Mouse (Mus musculus) E14TG2a.4 (cell line): ENCODE measurements around the gene Zfp644.

Experiments
- H3K27me3 ChIP-seq: 2 replicates; pipeline ENCODE4 v1.6.1; 2014; ENCODE audit warnings: low read length, control low read depth; ENCODE audit not compliant: insufficient read depth
- H3K36me3 ChIP-seq: 2 replicates; pipeline ENCODE4 v1.6.1; 2014; ENCODE audit warnings: low read length, control low read depth; ENCODE audit not compliant: insufficient read depth
- H3K4me1 ChIP-seq: replicated peaks from 2 replicates; pipeline ENCODE4 v1.6.1; 2014; ENCODE audit warnings: low read depth, low read length, control low read depth
- H3K4me3 ChIP-seq: replicated peaks from 2 replicates; pipeline ENCODE4 v1.5.1; 2014; ENCODE audit warnings: mild to moderate bottlenecking, low read length
- H3K9me3 ChIP-seq: 2 replicates; pipeline ENCODE4 v1.6.1; 2014; ENCODE audit warnings: low read length, control low read depth
- CTCF ChIP-seq: conservative IDR thresholded peaks from 2 replicates; pipeline ENCODE4 v1.5.1; 2014; ENCODE audit warnings: low read length
- NANOG ChIP-seq: IDR thresholded peaks from 2 replicates; pipeline ENCODE4 v1.6.1; 2014; ENCODE audit warnings: borderline replicate concordance, low read length, mixed read lengths
- POU5F1 ChIP-seq: IDR thresholded peaks from 2 replicates; pipeline ENCODE4 v1.6.1; 2014; ENCODE audit warnings: low read length, borderline replicate concordance

Zfp644 gene

GRCm38 (mm10) chr5:106649995-106650394 is 47.1 kb downstream of the Zfp644 start:
- Histone ChIP-seq H3K4me1 (peaks cover 3% of the 10 kb centered on the region; the same call in 1 of the 2 replicates), H3K36me3 (peaks cover 26% of the 10 kb centered on the region), H3K4me3 (no peak overlapping the region), H3K9me3 (no peaks in the 10 kb centered on the region), H3K27me3 (no peaks in the 10 kb centered on the region)
- no peak for TF ChIP-seq CTCF
- TF ChIP-seq POU5F1, result no peak
- no peak for TF ChIP-seq NANOG

- Histone ChIP-seq H3K4me3 (no peak overlapping the region), H3K4me1 (no peaks in the 10 kb centered on the region), H3K9me3 (no peaks in the 10 kb centered on the region), H3K27me3 (no peaks in the 10 kb centered on the region), H3K36me3 (peaks cover 26% of the 10 kb centered on the region)
- TF ChIP-seq POU5F1 (no peak), CTCF (no peak)
Observed at GRCm38 (mm10) chr5:106649441-106649840, 47.6 kb downstream of the Zfp644 start.

GRCm38 (mm10) chr5:106643434-106643833 is 53.7 kb downstream of the Zfp644 start:
- Histone ChIP-seq H3K4me1 (no peaks in the 10 kb centered on the region), H3K27me3 (no peaks in the 10 kb centered on the region), H3K4me3 (no peak overlapping the region), H3K36me3 (peaks cover 9% of the 10 kb centered on the region; the same call in 1 of the 2 replicates), H3K9me3 (no peaks in the 10 kb centered on the region)
- TF ChIP-seq NANOG (no peak), POU5F1 (no peak), CTCF (no peak)

GRCm38 (mm10) chr5:106641876-106642275 is 55.2 kb downstream of the Zfp644 start:
- TF ChIP-seq CTCF, result no peak
- no peak for TF ChIP-seq NANOG
- TF ChIP-seq POU5F1, result no peak
- no peaks in the 10 kb centered on the region for H3K4me1 ChIP-seq
- H3K9me3 ChIP-seq, result no peaks in the 10 kb centered on the region
- no peak overlapping the region for H3K4me3 ChIP-seq
- H3K36me3 ChIP-seq, result peaks cover 23% of the 10 kb centered on the region
- no peaks in the 10 kb centered on the region for H3K27me3 ChIP-seq

- peaks cover 36% of the 10 kb centered on the region for H3K36me3 ChIP-seq
- no peaks in the 10 kb centered on the region for H3K27me3 ChIP-seq
Observed at GRCm38 (mm10) chr5:106640235-106640809, 56.8 kb downstream of the Zfp644 start.

GRCm38 (mm10) chr5:106639627-106640026 is 57.5 kb downstream of the Zfp644 start:
- TF ChIP-seq CTCF (no peak), NANOG (no peak), POU5F1 (no peak)
- Histone ChIP-seq H3K9me3 (no peaks in the 10 kb centered on the region), H3K27me3 (no peaks in the 10 kb centered on the region), H3K4me1 (no peaks in the 10 kb centered on the region), H3K36me3 (peaks cover 40% of the 10 kb centered on the region), H3K4me3 (no peak overlapping the region)

More at GRCm38 (mm10) chr5:106640235-106640809, 56.8 kb downstream of the Zfp644 start:
- Histone ChIP-seq H3K4me1 (no peaks in the 10 kb centered on the region), H3K4me3 (no peak overlapping the region), H3K9me3 (no peaks in the 10 kb centered on the region)
- TF ChIP-seq POU5F1 (no peak), NANOG (no peak), CTCF (no peak)

GRCm38 (mm10) chr5:106636423-106636946 is 60.6 kb downstream of the Zfp644 start:
- H3K27me3 ChIP-seq, result no peaks in the 10 kb centered on the region
- peaks cover 61% of the 10 kb centered on the region for H3K36me3 ChIP-seq
- 0 out of 2 replicates have a peak, but pooled peaks cover 2% of the 10 kb centered on the region for H3K4me1 ChIP-seq
- no peaks in the 10 kb centered on the region for H3K9me3 ChIP-seq
- H3K4me3 ChIP-seq, result no peak overlapping the region
- TF ChIP-seq NANOG (no peak), CTCF (no peak), POU5F1 (no peak)

- H3K9me3 ChIP-seq, result no peaks in the 10 kb centered on the region
- H3K36me3 ChIP-seq, result peaks cover 61% of the 10 kb centered on the region
- H3K4me1 ChIP-seq, result peaks cover 6% of the 10 kb centered on the region; the same call in 1 of the 2 replicates
- TF ChIP-seq NANOG, result no peak
- TF ChIP-seq CTCF, result no peak
- no peak overlapping the region for H3K4me3 ChIP-seq
- no peaks in the 10 kb centered on the region for H3K27me3 ChIP-seq
Observed at GRCm38 (mm10) chr5:106628369-106629149, 68.5 kb downstream of the Zfp644 start.

- Histone ChIP-seq H3K9me3 (no peaks in the 10 kb centered on the region), H3K4me1 (no peaks in the 10 kb centered on the region; the same call in 1 of the 2 replicates), H3K36me3 (peaks cover 76% of the 10 kb centered on the region), H3K27me3 (no peaks in the 10 kb centered on the region), H3K4me3 (no peak overlapping the region)
- TF ChIP-seq POU5F1 (no peak), CTCF (no peak), NANOG (no peak)
Observed at GRCm38 (mm10) chr5:106623337-106623736, 73.8 kb downstream of the Zfp644 start.
